In the genomic region with DNA sequence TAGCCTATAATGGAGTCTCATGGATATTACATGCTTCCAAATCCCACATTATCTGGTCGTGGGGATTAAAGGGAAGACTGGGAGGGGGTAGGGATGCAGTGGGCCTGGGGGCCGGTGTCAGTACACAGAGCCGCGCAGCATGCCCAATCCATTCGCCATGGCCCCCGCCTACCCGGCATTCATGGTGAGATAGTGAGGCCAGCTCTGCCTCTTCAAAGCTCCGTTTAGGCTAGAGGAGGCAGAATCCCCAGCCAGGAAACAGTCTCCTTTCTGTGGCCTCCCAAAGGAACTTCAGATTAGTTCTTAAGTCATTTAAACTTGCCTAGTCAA, we compare ENCODE assay signal across 12 mouse cellular contexts. TPM values are rescaled to one million over a fixed set of nuclear protein-coding genes. Genes with fewer than 3 reads are reported as not detected.
A peak's percentile ranks its signal among the peaks of the same experiment; 100 is the strongest.
DNase-seq lines count a peak whose midpoint lies in the region; ATAC-seq and TF ChIP-seq lines count a peak whose summit lies in the region.
"Had no signal": no experiment of that assay in that cellular context is flagged by ENCODE, and none has a peak within 500 bp of the region (broad histone marks: within the 10 kb centered on the region; RNA-seq: fewer than 3 reads in every experiment).

No protein-coding gene starts in this region.

- H3K9me3 ChIP-seq in heart, embryonic 13.5 days = no peaks in the 10 kb centered on the region
- H3K9me3 ChIP-seq in forebrain, embryonic 15.5 days = no peaks in the 10 kb centered on the region
- no peaks in the 10 kb centered on the region for H3K9me3 ChIP-seq in midbrain, embryonic 15.5 days
- H3K9me3 ChIP-seq: liver, embryonic 15.5 days had no signal

- no peak for DNase-seq in heart, postnatal 14 days
- DNase-seq in brain, embryonic 14.5 days (ENCODE audit: low read depth) = peak; percentile 83
- no peak for DNase-seq in thymus, postnatal 4 days
- no peak for DNase-seq in lung, postnatal 10 days
- DNase-seq in thymus, postnatal 36 days = no peak

- WGBS in heart, embryonic 13.5 days = 32% methylated on average over 8 of the region's 8 CpGs
- 33% methylated on average over 8 of the region's 8 CpGs for WGBS in forebrain, embryonic 15.5 days
- WGBS in midbrain, embryonic 15.5 days = 19% methylated on average over 8 of the region's 8 CpGs

- peak overlapping the region; percentile 12; the same call in 1 of the 2 replicates for H3K4me3 ChIP-seq in heart, embryonic 13.5 days
- no peak overlapping the region for H3K4me3 ChIP-seq in forebrain, embryonic 15.5 days
- H3K4me3 ChIP-seq in midbrain, embryonic 15.5 days = no peak overlapping the region
- H3K4me3 ChIP-seq: liver, embryonic 15.5 days had no signal

- intact Hi-C loops in heart, postnatal 14 days (cut with DNase I) = no loop called here

- no peak for TF ChIP-seq CTCF in brain, embryonic 14.5 days (IDR thresholded peaks at IDR 0.05; ENCODE audit: borderline replicate concordance, extremely low read depth, insufficient read depth, insufficient read length)

- H3K36me3 ChIP-seq in heart, embryonic 13.5 days = no peaks in the 10 kb centered on the region
- H3K36me3 ChIP-seq in forebrain, embryonic 15.5 days = no peaks in the 10 kb centered on the region
- no peaks in the 10 kb centered on the region for H3K36me3 ChIP-seq in midbrain, embryonic 15.5 days (replicated peaks)
- H3K36me3 ChIP-seq: liver, embryonic 15.5 days had no signal

- no peaks in the 10 kb centered on the region for H3K27me3 ChIP-seq in heart, embryonic 13.5 days (replicated peaks)
- no peaks in the 10 kb centered on the region for H3K27me3 ChIP-seq in forebrain, embryonic 15.5 days
- H3K27me3 ChIP-seq in midbrain, embryonic 15.5 days (replicated peaks) = 0 out of 2 replicates have a peak, but pooled peaks cover 7% of the 10 kb centered on the region

- no peak for TF ChIP-seq POLR2A in brain, embryonic 14.5 days (IDR thresholded peaks at IDR 0.05; ENCODE audit: borderline replicate concordance, extremely low read depth, insufficient read depth, insufficient read length, poor library complexity, severe bottlenecking)

- peak overlapping the region; percentile 85 for H3K27ac ChIP-seq in heart, embryonic 13.5 days (replicated peaks)
- peak overlapping the region; percentile 88 for H3K27ac ChIP-seq in forebrain, embryonic 15.5 days (replicated peaks)
- peak overlapping the region; percentile 58; the same call in 1 of the 2 replicates for H3K27ac ChIP-seq in midbrain, embryonic 15.5 days
- H3K27ac ChIP-seq: liver, embryonic 15.5 days; stomach, postnatal 0 days had no signal

- H3K9ac ChIP-seq in heart, embryonic 13.5 days = peak overlapping the region; percentile 65; the same call in 1 of the 2 replicates
- H3K9ac ChIP-seq in forebrain, embryonic 15.5 days (replicated peaks) = no peak overlapping the region
- H3K9ac ChIP-seq in midbrain, embryonic 15.5 days = no peak overlapping the region
- H3K9ac ChIP-seq: liver, embryonic 15.5 days had no signal

- no peak for ATAC-seq in heart, embryonic 13.5 days (ENCODE audit: extremely low read depth, insufficient number of reproducible peaks, low FRiP score, low TSS enrichment)
- no peak for ATAC-seq in forebrain, embryonic 15.5 days (replicated peaks)
- peak; percentile 83 for ATAC-seq in midbrain, embryonic 15.5 days (replicated peaks)

- H3K4me1 ChIP-seq in heart, embryonic 13.5 days = peaks cover 43% of the 10 kb centered on the region
- peaks cover 56% of the 10 kb centered on the region for H3K4me1 ChIP-seq in forebrain, embryonic 15.5 days
- peaks cover 40% of the 10 kb centered on the region for H3K4me1 ChIP-seq in midbrain, embryonic 15.5 days

- H3K4me2 ChIP-seq in heart, embryonic 13.5 days = peak overlapping the region; percentile 39
- no peak overlapping the region for H3K4me2 ChIP-seq in forebrain, embryonic 15.5 days (replicated peaks)
- no peak overlapping the region for H3K4me2 ChIP-seq in midbrain, embryonic 15.5 days
- H3K4me2 ChIP-seq: liver, embryonic 15.5 days had no signal

RNA-seq across cellular contexts. Expression of a gene that starts 8.7 kb away (rescaled TPM):
- 4.6 and 4.9 TPM in 2 replicates for polyA plus RNA-seq in heart, embryonic 13.5 days (2015; fragmentation: Nextera tagmentation; extraction: Ambion mirVana)
- total RNA-seq in heart, postnatal 14 days (2021) = 1 to 10 TPM in 1 of 2 experiments, under 1 TPM in 1; 0.98 to 1.1 TPM
- 10.0 and 19.2 TPM in 2 replicates for polyA plus RNA-seq in brain, embryonic 14.5 days (2012; rRNA removed)
- polyA plus RNA-seq in forebrain, embryonic 15.5 days (2015; fragmentation: Nextera tagmentation; extraction: Ambion mirVana) = 10.2 and 11.2 TPM in 2 replicates
- polyA plus RNA-seq in midbrain, embryonic 15.5 days (2015; fragmentation: Nextera tagmentation; extraction: Ambion mirVana) = 5.7 and 6.7 TPM in 2 replicates
- total RNA-seq: megakaryocyte-erythroid progenitor cell, adult 5-6 weeks had no signal

RNA-seq across cellular contexts. Expression of a gene that starts 45.4 kb away (rescaled TPM):
- polyA plus RNA-seq in heart, embryonic 13.5 days (2015; fragmentation: Nextera tagmentation; extraction: Ambion mirVana) = 0.09 and 0.20 TPM in 2 replicates
- under 1 TPM; 0.22 to 0.50 TPM for total RNA-seq in heart, postnatal 14 days (2021)
- polyA plus RNA-seq in brain, embryonic 14.5 days (2012; rRNA removed) = 173 and 174 TPM in 2 replicates
- 243 and 249 TPM in 2 replicates for polyA plus RNA-seq in forebrain, embryonic 15.5 days (2015; fragmentation: Nextera tagmentation; extraction: Ambion mirVana)
- 159 and 162 TPM in 2 replicates for polyA plus RNA-seq in midbrain, embryonic 15.5 days (2015; fragmentation: Nextera tagmentation; extraction: Ambion mirVana)
- total RNA-seq: megakaryocyte-erythroid progenitor cell, adult 5-6 weeks had no signal
- polyA plus RNA-seq: kidney, embryonic 14.5 days had no signal

Comparison
In these comparisons a context has a peak if more than half of its experiments do, and no peak if none do; other contexts are left out.
1. RNA of a gene that starts 45.4 kb away (polyA plus RNA-seq): 243 to 249 TPM in forebrain, embryonic 15.5 days, 173 to 174 TPM in brain, embryonic 14.5 days and 159 to 162 TPM in midbrain, embryonic 15.5 days; 0.09 to 0.20 TPM in heart, embryonic 13.5 days; every median in the first group is over 100 times any median in the second.
2. Peak in every context shown above with its lines, with median percentiles within 50 percentile points of each other: H3K27ac ChIP-seq.